26 mouse cellular contexts compared by ENCODE assay signal in genomic region chr10:46454442-46454841, GRCm38 (mm10).
"Had no signal": no experiment of that assay in that cellular context is flagged by ENCODE, and none has a peak within 500 bp of the region (broad histone marks: within the 10 kb centered on the region; RNA-seq: fewer than 3 reads in every experiment).

No protein-coding gene starts in this region.

- ATAC-seq: hindbrain, embryonic 16.5 days; inflammation-experienced regulatory T-cells, adult 6 months; intestine, embryonic 15.5 days; intestine, postnatal 0 days had no signal

- H3K36me3 ChIP-seq: heart, embryonic 10.5 days; heart, embryonic 12.5 days; hindbrain, embryonic 10.5 days; hindbrain, embryonic 12.5 days; intestine, embryonic 15.5 days; kidney, embryonic 15.5 days; limb, embryonic 13.5 days; limb, embryonic 15.5 days had no signal

- H3K27me3 ChIP-seq: heart, embryonic 12.5 days; hindbrain, embryonic 12.5 days; intestine, embryonic 15.5 days; kidney, embryonic 15.5 days; limb, embryonic 13.5 days; limb, embryonic 15.5 days had no signal

- DNase-seq: gastrocnemius, adult 2 months; gastrocnemius, postnatal 10 days; gastrocnemius, postnatal 25 days; heart, adult 18-20 months; heart, postnatal 10 days; heart, postnatal 4 days; kidney, adult 2 months; kidney, adult 9 months; kidney, postnatal 14 days; kidney, postnatal 36 days; layer of hippocampus, adult 9-11 months; layer of hippocampus, postnatal 36 days; left cerebral cortex, postnatal 4 days had no signal

- H3K27ac ChIP-seq: gastrocnemius, adult 2 months; heart, embryonic 10.5 days; hindbrain, embryonic 10.5 days; hindbrain, embryonic 12.5 days; hindbrain, embryonic 14.5 days; intestine, embryonic 15.5 days; kidney, embryonic 15.5 days; kidney, postnatal 0 days; limb, embryonic 13.5 days; limb, embryonic 15.5 days had no signal

- H3K4me3 ChIP-seq: gastrocnemius, adult 2 months; heart, embryonic 10.5 days; heart, embryonic 12.5 days; hindbrain, embryonic 10.5 days; hindbrain, embryonic 12.5 days; intestine, embryonic 15.5 days; kidney, embryonic 15.5 days; limb, embryonic 13.5 days; limb, embryonic 15.5 days had no signal

- H3K9me3 ChIP-seq: heart, embryonic 10.5 days; heart, embryonic 12.5 days; hindbrain, embryonic 10.5 days; hindbrain, embryonic 12.5 days; intestine, embryonic 15.5 days; kidney, embryonic 15.5 days; limb, embryonic 13.5 days; limb, embryonic 15.5 days had no signal

- H3K4me2 ChIP-seq: heart, embryonic 12.5 days; hindbrain, embryonic 12.5 days; hindbrain, embryonic 14.5 days; intestine, embryonic 15.5 days; kidney, embryonic 15.5 days; limb, embryonic 13.5 days; limb, embryonic 15.5 days had no signal

- H3K4me1 ChIP-seq: heart, embryonic 10.5 days; heart, embryonic 12.5 days; hindbrain, embryonic 10.5 days; hindbrain, embryonic 12.5 days; intestine, embryonic 15.5 days; kidney, embryonic 15.5 days; limb, embryonic 13.5 days; limb, embryonic 15.5 days had no signal

- H3K9ac ChIP-seq: heart, embryonic 12.5 days; hindbrain, embryonic 12.5 days; hindbrain, embryonic 14.5 days; intestine, embryonic 15.5 days; kidney, embryonic 15.5 days; limb, embryonic 13.5 days; limb, embryonic 15.5 days had no signal
